Mouse (Mus musculus) c-Kit-positive CD71-positive TER-119-negative erythroid progenitor cells, embryonic 14.5 days (primary cell): ENCODE results near the gene Nfkb1.

Experiments used
- DNase-seq: peaks from one replicate; pipeline ENCODE4 v3.0.0-alpha.2; 2013; ENCODE audit warnings: low read depth

Nfkb1 gene

DNA sequence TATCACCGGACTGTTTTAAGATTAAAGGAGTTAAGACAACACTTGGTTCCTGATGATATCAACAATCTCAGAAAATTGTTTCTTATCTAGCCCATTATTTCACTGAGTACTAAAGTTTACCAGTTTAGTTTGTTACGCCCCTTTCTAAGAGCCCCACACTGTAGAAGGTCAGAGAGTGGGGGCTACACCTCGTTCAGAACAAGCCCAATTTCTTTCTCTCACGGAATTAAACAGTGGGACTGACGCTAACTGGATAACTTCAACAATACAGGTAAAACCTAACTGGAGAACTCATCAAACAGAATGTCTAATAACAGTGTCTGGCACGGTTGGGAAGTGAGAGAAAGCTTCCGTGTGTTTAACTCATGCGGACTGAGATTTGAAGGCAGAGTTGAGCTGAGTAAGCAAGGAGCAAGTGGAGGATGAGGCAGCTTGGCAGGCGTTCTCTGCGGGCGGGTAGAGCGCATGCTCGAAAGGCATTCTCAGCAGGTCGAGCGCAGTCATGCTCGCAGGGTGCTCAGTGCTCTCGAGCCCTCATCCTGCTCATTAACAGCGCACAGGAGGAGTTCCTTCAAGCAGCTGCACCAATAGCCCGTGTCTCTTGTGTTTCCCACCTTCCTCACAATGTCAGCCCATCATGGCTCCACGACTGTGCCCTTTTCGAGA is 60.8 kb downstream of the Nfkb1 start:
- DNase-seq = no peak

DNA sequence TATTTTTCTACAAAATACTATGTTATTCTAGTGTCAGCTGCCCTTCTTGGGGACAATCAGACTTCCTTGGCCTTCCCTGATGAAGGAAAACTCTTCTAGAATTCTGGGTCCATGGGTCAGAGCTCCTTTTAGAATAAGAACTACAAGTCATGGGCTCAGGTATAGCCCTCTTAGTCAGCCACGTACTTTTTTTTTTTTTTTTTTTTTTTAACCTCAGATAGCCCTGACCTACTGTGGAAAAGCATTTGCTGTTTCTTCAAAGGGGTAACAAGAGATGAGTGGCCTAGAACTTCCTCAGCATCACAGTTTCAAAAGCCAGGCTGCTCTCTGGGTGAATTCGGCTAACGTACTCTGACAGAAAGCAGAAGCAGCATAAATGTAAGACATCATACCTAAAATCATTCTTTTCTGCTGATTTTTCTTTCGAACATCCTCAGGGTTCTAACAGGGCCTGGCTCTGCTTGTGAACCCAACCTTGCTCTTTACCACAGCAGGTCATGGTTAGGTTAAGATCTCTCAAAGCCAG is 61.5 kb downstream of the Nfkb1 start:
- DNase-seq = no peak

- no peak for DNase-seq
These were observed 62.6 kb downstream of the Nfkb1 start for GRCm38 (mm10) chr3:135628706-135629169.

DNA sequence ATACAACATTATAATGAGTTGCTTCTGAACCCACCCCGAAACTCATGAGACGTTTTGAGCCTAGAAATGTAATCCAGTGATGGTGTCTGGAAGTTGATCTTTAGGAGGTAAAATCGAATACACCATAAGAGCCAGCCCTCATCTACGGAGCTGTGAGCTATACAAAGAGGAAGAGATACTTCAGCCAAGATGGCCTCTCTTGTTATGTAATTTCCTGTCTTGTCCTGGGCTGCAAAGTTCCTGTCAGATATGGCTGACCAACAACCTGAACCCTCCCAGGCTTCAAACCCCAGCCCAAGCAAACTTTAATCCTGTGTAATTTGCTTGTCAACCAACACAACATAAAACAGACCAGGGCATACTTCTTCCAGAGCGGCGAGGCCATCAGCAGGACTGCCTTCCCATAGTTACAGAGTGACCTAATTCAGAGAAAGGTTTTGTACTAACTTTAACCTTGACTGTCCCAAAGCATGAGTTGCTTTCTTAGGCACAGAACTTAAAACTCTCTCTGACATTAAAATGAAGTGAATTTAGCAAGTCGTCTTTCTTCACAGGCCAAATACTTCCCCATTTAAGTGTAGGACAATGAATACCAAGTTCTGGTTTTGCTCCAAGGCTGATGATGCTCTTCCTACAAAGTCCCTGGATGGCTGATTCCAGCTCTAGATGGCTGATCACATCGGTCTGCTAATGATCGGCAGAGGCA is 63.2 kb downstream of the Nfkb1 start:
- no peak for DNase-seq

- DNase-seq = no peak
These were observed 66.1 kb downstream of the Nfkb1 start for GRCm38 (mm10) chr3:135625290-135625689.

- no peak for DNase-seq
These were observed 74.6 kb downstream of the Nfkb1 start for GRCm38 (mm10) chr3:135616730-135617129.

GRCm38 (mm10) chr3:135614376-135614775 is 77.0 kb downstream of the Nfkb1 start:
- DNase-seq = no peak

- no peak for DNase-seq
These were observed 81.1 kb downstream of the Nfkb1 start for GRCm38 (mm10) chr3:135610221-135610620.

GRCm38 (mm10) chr3:135607660-135608473 is 83.5 kb downstream of the Nfkb1 start:
- no peak for DNase-seq

GRCm38 (mm10) chr3:135607021-135607420 is 84.3 kb downstream of the Nfkb1 start:
- no peak for DNase-seq

GRCm38 (mm10) chr3:135606592-135606991 is 84.8 kb downstream of the Nfkb1 start:
- DNase-seq = no peak

DNA sequence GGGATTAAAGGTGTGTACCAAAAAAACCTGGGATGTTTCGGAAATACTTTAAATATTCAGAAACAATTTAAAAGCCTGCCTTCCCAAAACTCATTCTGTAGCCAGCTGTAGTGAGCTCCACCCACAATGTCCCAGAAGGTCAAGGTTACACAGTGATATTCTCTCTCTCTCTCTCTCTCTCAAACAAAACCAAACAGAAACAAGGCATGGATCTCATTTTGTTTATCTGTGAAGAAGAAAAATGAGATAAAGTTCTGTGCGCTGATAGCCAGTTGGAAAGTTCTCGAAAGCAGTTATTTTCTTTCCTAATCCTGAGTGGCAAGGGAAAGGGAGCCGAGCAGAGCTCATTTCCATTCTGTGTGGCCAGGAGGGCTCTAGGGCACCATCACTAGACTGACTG is 85.9 kb downstream of the Nfkb1 start:
- DNase-seq = no peak

GRCm38 (mm10) chr3:135604626-135605417 is 86.5 kb downstream of the Nfkb1 start:
- no peak for DNase-seq

- no peak for DNase-seq
These were observed 88.6 kb downstream of the Nfkb1 start for GRCm38 (mm10) chr3:135602731-135603130.

DNA sequence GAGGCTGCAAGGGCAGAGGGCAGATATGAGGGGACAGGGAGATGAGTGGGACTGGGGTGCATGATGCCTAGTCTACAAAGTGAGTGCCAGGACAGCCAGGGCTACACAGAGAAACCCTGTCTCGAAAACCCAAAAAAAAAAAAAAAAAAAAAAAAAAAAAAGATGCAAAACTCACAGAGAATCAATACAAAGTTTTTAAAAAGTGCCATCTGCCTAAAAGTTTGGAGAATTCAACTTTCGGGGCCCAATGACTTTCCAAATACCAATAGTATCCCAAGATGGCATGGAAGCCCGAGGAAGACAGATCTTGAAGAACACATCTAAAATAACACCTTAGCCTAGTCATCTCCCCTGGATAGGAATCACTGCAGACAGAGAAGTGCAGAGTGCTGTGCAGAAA is 93.0 kb downstream of the Nfkb1 start:
- no peak for DNase-seq

DNA sequence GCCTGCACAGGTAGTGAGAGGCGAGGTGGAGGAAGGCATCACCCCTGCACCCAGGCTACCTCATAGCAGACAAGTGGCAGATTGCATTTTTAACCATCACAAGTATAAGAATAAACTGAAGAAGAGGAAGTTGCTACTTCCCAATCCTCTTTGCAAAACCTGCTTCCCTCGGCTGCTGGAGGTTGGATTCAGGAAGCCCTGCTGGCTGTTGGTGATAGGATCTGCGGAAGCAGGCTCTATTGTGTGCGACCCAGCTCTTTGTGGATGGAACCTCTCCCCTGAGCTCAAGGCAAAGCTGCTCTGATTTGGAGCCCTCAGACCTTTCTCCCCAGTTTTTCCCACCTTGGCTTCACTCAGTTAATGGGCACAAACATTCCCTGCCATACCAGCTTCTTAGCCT is 94.3 kb downstream of the Nfkb1 start:
- no peak for DNase-seq

- no peak for DNase-seq
These were observed 97.0 kb downstream of the Nfkb1 start for GRCm38 (mm10) chr3:135594238-135594917.

DNA sequence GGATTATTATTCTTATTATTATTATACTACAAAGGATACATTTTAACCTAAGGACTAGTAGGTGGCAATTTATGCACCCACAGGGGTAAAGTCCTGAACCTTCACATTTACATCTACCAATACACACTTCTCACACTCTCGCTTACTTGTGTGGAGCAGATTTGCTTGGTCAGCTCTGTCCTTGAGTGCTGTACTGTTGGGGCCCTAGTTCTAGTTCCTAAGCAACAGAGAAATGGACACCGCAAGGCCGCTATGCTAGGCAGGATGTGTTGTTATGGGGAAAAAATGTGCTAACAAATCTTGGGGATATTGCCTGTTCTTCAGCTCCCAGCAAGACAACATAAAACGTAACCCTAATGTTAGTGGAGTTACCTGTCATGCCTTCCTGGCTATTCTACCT is 99.3 kb downstream of the Nfkb1 start:
- no peak for DNase-seq

DNA sequence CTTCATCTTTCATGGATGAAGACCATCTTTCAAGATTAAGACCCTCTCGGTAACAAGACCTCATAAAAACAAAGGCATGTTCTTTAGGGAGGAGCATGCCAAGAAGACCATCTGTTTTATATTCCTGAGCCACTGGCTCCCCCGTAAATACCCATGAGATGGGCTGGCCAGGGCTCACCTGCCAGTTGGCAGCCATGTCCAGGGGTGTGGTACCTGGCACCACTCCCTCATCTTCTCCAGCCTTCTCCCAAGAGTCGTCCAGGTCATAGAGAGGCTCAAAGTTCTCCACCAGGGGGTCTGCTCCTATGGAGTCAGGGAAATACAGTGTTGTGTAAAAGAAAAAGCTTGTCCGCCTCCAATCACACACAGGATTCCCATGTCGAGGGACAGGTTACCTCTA is 100.0 kb downstream of the Nfkb1 start:
- DNase-seq = no peak

DNA sequence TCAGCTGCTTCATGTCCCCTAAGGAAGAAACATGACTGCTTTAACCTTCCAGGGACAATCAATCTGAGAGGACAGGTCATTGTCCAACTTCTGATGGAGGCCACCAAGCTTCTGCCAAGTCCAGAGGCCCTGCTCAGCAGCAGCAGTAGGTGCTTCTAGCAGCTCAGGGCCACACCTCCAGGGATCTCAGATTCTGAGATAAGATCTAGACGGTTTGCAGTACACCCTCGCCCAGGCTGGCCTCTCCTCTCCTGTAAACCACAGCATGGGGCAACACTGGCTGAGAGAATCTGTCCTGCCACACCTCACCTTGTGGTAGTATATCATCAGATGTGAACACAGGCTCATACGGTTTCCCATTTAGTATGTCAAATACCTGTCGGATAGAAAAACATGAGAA is 100.9 kb downstream of the Nfkb1 start:
- DNase-seq = no peak

DNA sequence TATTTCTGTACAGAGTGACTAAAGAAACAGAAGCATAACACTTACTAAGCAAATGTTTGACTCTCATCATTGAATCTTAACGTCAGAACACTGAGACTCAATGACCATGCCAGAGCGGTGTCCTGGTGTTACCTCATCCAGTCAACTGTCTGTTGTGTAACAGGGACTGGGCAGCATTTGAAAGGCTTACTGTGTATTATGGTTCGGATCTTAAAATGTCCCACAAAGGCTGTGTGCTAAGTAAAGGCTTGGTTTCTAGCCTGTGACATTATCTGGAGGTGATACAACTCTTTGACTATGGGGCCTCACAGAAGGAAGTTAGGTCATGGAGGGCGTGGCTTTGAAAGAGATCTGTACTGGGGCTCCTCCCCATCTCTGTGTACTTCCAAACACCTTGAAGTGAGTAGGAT is 104.9 kb downstream of the Nfkb1 start:
- no peak for DNase-seq
